Mouse (Mus musculus) brain, embryonic 14.5 days (tissue): Measurements from ENCODE around the gene Gm29797.

Experiments
- CTCF ChIP-seq: fragments of 200-500 bp; IDR thresholded peaks from 2 replicates; pipeline ENCODE4 v1.5.1; 2012; ENCODE audit warnings: inconsistent platforms, mild to moderate bottlenecking, moderate library complexity, borderline replicate concordance; ENCODE audit not compliant: insufficient read depth, insufficient read length; ENCODE audit errors: extremely low read depth
- POLR2A ChIP-seq: fragments of 200-500 bp; IDR thresholded peaks from 2 replicates; pipeline ENCODE4 v1.6.1; 2012; ENCODE audit warnings: mild to moderate bottlenecking, inconsistent platforms, borderline replicate concordance; ENCODE audit not compliant: poor library complexity, insufficient read depth, insufficient read length, severe bottlenecking; ENCODE audit errors: extremely low read depth

DNA sequence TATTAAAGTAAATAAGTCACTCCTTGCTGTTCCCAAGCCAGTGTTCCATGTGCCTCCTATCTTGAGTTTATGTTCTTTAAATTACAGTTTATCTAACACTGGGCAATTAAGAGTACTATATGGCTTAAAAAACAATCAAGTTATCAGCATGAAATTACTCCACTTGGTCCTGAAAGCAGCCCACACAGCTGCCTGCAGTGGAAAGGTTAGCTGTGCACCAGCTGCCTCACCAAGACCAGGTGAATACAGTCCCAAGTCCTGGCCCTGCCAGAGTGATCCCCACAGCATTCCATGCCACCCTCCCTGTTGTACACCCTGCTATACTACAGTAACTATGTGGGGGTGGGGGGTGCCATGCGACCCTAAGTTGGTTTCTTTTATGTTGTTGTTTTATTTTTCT lies 3.3 kb upstream of the Gm29797 start:
- TF ChIP-seq CTCF (no peak), POLR2A (no peak)
